Mouse (Mus musculus) bone marrow, adult 2 months (tissue): ENCODE results near the gene Styxl1.

Experiments used
- CTCF ChIP-seq: fragments of 200-500 bp; IDR thresholded peaks from 2 replicates; pipeline ENCODE4 v1.5.1; 2011; ENCODE audit warnings: low read length, control low read depth; ENCODE audit not compliant: control insufficient read depth, insufficient read depth
- POLR2A ChIP-seq: fragments of 200-500 bp; IDR thresholded peaks from 2 replicates; pipeline ENCODE4 v1.6.1; 2011; ENCODE audit warnings: low read depth, mild to moderate bottlenecking, control low read depth, low read length, borderline replicate concordance; ENCODE audit not compliant: control insufficient read depth

DNA sequence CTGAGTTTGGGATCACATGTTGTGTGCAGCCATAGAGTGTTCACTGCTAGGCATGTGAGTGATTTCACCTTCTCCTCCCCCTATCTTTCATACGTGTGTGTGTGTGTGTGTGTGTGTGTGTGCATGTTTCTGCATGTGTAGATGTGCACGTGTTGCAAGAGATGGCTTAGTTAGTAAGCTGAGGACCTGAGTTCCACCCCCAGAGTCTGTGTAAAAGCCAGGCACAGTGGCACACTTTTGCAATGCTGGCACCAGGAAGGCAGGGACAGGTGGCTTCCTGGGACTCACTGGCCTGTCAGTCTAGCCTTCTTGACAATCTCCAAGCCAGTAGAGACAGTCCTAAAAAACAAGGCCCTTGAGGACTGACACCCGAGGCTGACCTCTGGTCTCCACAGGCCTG, 13.2 kb downstream of the Styxl1 start:
- TF ChIP-seq CTCF = no peak
- TF ChIP-seq POLR2A = no peak
